Mouse (Mus musculus) forebrain, embryonic 13.5 days (tissue): ENCODE measurements around the gene Nrxn2. TPM values are rescaled to one million over a fixed set of nuclear protein-coding genes. Genes with fewer than 3 reads are reported as not detected.
A peak's percentile ranks its signal among the peaks of the same experiment; 100 is the strongest.

ENCODE experiments used
- ATAC-seq: fragments of 200-750 bp; cut with Nextera tagmentation; 2 replicates; pipeline ENCODE4 v1.8.0; 2017
- H3K27ac ChIP-seq: fragments of 300-500 bp; sonication (generic); 2 replicates; pipeline ENCODE4 v1.5.1; 2015; ENCODE audit warnings: inconsistent platforms, mild to moderate bottlenecking, moderate library complexity
- H3K27me3 ChIP-seq: fragments of 300-500 bp; sonication (generic); 2 replicates; pipeline ENCODE4 v1.6.1; 2015; ENCODE audit warnings: mild to moderate bottlenecking, inconsistent platforms
- H3K36me3 ChIP-seq: fragments of 300-500 bp; sonication (generic); 2 replicates; pipeline ENCODE4 v1.6.1; 2015; ENCODE audit warnings: mild to moderate bottlenecking, inconsistent platforms; ENCODE audit not compliant: poor library complexity, severe bottlenecking
- H3K4me1 ChIP-seq: fragments of 300-500 bp; sonication (generic); 2 replicates; pipeline ENCODE4 v1.6.1; 2015; ENCODE audit warnings: inconsistent platforms
- H3K4me2 ChIP-seq: fragments of 300-500 bp; sonication (generic); 2 replicates; pipeline ENCODE4 v1.6.1; 2015; ENCODE audit warnings: inconsistent platforms, mild to moderate bottlenecking, moderate library complexity
- H3K4me3 ChIP-seq: fragments of 300-500 bp; sonication (generic); 2 replicates; pipeline ENCODE4 v1.5.1; 2015; ENCODE audit warnings: mild to moderate bottlenecking, inconsistent platforms
- H3K9ac ChIP-seq: fragments of 300-500 bp; sonication (generic); 2 replicates; pipeline ENCODE4 v1.6.1; 2015; ENCODE audit warnings: mild to moderate bottlenecking, inconsistent platforms
- H3K9me3 ChIP-seq: fragments of 300-500 bp; sonication (generic); replicated peaks from 2 replicates; pipeline ENCODE4 v1.6.1; 2016; ENCODE audit warnings: inconsistent platforms
- WGBS: fragments of 180-500 bp; shearing (Covaris S2); methylation state at CpG from one replicate; pipeline ENCODE4 v1.1.7; 2015; 5-methylcytosine and 5-hydroxymethylcytosine counted together
- polyA plus RNA-seq: library from polyadenylated mRNA; unstranded; fragments of >200 nt; fragmentation: Nextera tagmentation; extraction: Ambion mirVana; gene quantifications from 2 replicates; pipeline ENCODE4 v1.2.1, GENCODE M21; 2015

Nrxn2 gene
- polyA plus RNA-seq, 1 experiment from 2014 or later, result 16.9 TPM

DNA sequence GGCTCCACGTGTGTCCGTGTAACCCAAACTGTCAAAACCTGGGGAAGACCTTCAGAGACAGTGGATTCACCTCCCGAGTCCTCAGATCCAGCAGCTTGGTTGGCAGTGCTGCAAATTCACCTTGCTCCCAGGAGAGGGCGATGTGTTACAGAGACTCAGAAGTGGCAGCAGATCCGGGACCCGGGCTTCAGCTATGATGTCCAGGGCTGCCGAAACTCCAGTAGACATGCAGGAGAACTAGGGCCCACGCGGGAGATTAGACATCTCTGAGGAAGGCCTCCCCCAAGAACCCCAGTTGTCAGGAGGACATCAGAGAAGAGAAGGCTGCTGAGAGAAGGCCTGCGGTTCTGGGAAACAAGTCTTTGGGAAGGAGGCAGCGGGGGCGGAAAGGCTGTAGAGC lies 73.6 kb downstream of the Nrxn2 start:
- Histone ChIP-seq H3K9me3 (no peaks in the 10 kb centered on the region), H3K27ac (peak overlapping the region; percentile 31; the same call in 1 of the 2 replicates), H3K4me2 (no peak overlapping the region), H3K36me3 (no peaks in the 10 kb centered on the region), H3K4me3 (no peak overlapping the region), H3K4me1 (peaks cover 25% of the 10 kb centered on the region), H3K27me3 (peaks cover 6% of the 10 kb centered on the region; the same call in 1 of the 2 replicates), H3K9ac (no peak overlapping the region)
- 20% methylated on average over 12 of the region's 12 CpGs for WGBS
- no peak for ATAC-seq

DNA sequence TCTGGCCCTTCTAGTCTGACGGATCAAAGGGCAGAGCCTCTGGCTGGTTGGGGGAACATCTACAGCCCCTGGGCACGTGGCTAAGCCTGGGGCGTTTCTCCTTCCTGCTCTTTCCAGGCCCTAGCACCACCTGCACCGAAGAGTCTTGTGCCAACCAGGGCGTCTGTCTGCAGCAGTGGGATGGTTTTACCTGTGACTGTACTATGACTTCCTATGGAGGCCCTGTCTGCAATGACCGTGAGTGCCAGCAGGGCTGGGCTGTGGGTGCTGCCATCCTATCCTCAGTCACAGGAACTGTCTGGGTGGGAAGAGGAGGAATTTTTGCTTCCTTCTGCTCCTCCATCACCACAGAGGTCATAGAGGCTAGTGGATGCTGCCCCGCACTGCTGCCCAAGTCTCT lies 74.7 kb downstream of the Nrxn2 start:
- H3K9me3 ChIP-seq, result no peaks in the 10 kb centered on the region
- no peak overlapping the region for H3K9ac ChIP-seq
- H3K27ac ChIP-seq, result no peak overlapping the region
- H3K4me3 ChIP-seq, result no peak overlapping the region
- peaks cover 29% of the 10 kb centered on the region for H3K4me1 ChIP-seq
- peaks cover 6% of the 10 kb centered on the region; the same call in 1 of the 2 replicates for H3K27me3 ChIP-seq
- H3K36me3 ChIP-seq, result no peaks in the 10 kb centered on the region
- no peak overlapping the region for H3K4me2 ChIP-seq
- no peak for ATAC-seq
- 84% methylated on average over 7 of the region's 7 CpGs for WGBS

DNA sequence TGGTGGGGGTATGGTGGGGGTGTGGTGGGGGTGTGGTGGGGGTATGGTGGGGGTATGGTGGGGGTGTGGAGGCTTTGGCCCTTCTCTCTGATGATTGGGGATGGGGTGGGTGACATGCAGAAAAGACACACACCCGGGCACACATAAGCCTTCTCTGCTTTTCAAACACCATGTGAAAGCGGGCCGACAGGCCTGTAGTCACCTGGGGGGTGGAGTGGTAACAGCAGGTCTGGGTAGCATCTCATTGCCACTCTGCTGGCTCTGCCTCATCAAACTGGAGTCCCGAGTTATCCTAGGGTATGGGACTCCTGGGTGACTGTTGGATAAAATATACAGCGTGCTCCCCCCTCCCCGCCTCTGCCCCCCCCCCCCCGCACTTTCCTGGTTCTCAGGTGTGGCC lies 75.5 kb downstream of the Nrxn2 start:
- no peaks in the 10 kb centered on the region for H3K9me3 ChIP-seq
- no peak overlapping the region for H3K4me2 ChIP-seq
- no peak overlapping the region for H3K27ac ChIP-seq
- no peak for ATAC-seq
- H3K4me3 ChIP-seq, result no peak overlapping the region
- 75% methylated on average over 7 of the region's 7 CpGs for WGBS
- no peak overlapping the region for H3K9ac ChIP-seq
- peaks cover 37% of the 10 kb centered on the region for H3K4me1 ChIP-seq
- peaks cover 7% of the 10 kb centered on the region; the same call in 1 of the 2 replicates for H3K27me3 ChIP-seq
- no peaks in the 10 kb centered on the region for H3K36me3 ChIP-seq

DNA sequence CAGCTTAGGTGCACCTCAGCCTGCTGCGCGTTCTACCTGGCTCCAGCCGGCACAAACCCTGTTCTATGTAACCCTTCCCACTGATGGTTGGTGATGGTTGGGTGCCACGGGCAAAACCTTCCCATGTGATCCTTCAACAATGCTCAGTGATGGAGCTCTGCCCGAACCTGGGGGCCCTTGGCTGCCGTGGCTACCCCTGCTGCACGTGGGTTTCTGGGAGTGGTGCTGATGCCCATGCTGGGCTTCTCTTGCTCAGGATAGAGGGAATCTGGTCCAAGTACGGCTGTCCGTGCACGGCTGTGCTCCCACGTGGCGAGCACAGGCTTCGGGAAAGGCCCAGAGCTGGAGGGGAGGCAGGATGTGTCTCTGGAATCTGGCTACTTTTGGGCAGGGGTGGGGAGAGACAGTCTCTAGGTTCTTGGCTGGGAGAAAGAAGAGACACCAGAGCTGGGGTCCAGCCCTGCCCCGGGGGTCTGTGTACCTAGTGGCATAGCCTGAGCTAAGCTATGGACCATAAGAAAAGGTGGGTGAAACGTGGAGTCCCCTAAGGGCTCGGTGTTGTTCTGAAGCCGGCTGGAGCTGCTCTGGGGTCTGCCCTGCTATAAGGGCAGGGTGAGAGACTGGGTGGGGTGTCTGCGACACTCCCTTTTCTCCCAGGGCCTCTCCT lies 76.1 kb downstream of the Nrxn2 start:
- no peak for ATAC-seq
- no peak overlapping the region for H3K4me3 ChIP-seq
- H3K9ac ChIP-seq, result peak overlapping the region; percentile 34; the same call in 1 of the 2 replicates
- H3K27me3 ChIP-seq, result peaks cover 12% of the 10 kb centered on the region
- H3K4me1 ChIP-seq, result peaks cover 40% of the 10 kb centered on the region
- no peak overlapping the region for H3K4me2 ChIP-seq
- WGBS, result 74% methylated on average over 18 of the region's 18 CpGs
- no peak overlapping the region for H3K27ac ChIP-seq
- no peaks in the 10 kb centered on the region for H3K36me3 ChIP-seq
- no peaks in the 10 kb centered on the region for H3K9me3 ChIP-seq

DNA sequence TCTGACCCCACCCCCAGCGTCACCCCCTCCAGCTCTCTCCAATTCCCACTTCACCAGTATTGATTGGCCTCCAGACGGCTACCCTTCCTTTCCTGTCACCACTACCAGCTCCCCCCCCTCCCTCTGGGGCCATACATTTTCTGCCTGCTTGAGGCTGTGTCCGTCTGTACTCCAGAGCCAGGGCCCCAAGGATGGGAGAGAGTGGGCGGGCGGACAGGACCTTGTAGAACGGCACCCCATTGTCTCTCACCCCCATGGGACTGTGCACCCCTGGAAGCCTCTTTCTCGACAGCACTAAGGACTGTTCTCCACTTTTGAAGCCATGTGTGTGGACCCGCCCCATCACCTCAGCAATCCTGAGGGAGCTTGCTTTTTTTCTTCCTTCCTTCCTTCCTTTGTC lies 77.2 kb downstream of the Nrxn2 start:
- ATAC-seq, result no peak
- 35% methylated on average over 8 of the region's 8 CpGs for WGBS
- Histone ChIP-seq H3K9ac (no peak overlapping the region; the same call in 1 of the 2 replicates), H3K27me3 (peaks cover 9% of the 10 kb centered on the region), H3K4me3 (no peak overlapping the region), H3K27ac (no peak overlapping the region; the same call in 1 of the 2 replicates), H3K4me1 (peaks cover 51% of the 10 kb centered on the region), H3K4me2 (no peak overlapping the region), H3K9me3 (no peaks in the 10 kb centered on the region), H3K36me3 (no peaks in the 10 kb centered on the region)

DNA sequence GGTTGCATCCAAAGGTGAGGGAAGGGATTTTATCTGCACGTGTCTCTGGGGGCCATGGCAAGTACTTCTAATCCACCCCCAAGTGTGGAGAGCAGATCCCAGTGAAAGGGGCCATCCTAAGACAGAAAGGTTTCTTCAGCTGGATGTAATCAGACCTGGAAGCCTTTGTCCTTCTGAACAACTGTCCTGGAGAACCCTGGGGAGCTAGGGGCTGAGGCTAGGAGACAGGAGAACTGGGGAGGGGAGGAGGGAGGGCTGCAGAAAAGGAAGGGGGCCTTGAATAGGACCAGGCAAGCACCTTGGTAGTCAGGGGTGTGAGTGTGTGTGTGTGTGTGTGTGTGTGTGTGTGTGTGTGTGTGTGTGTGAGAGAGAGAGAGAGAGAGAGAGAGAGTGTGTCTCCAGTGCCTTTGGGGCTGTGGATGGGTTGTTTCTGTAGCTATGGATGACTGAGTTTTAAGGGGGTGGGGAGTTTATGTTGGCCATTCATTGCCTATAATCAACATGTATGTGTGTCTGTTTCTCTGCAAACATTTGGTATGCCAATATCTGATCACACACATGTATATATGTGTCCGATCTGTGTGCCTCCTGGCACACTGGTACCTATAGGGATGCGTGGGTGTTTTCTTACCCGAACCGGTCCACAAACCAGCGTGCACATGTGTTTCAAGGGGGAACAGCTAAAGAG lies 78.1 kb downstream of the Nrxn2 start:
- WGBS, result 9% methylated on average over 6 of the region's 6 CpGs
- H3K27me3 ChIP-seq, result peaks cover 7% of the 10 kb centered on the region; the same call in 1 of the 2 replicates
- peaks cover 60% of the 10 kb centered on the region for H3K4me1 ChIP-seq
- H3K4me2 ChIP-seq, result peak overlapping the region; percentile 96
- no peaks in the 10 kb centered on the region for H3K9me3 ChIP-seq
- peak overlapping the region; percentile 97 for H3K9ac ChIP-seq
- H3K4me3 ChIP-seq, result peak overlapping the region; percentile 81
- peak overlapping the region; percentile 89; the same call in 1 of the 2 replicates for H3K27ac ChIP-seq
- peak; percentile 19; the same call in 1 of the 2 replicates for ATAC-seq
- no peaks in the 10 kb centered on the region for H3K36me3 ChIP-seq

DNA sequence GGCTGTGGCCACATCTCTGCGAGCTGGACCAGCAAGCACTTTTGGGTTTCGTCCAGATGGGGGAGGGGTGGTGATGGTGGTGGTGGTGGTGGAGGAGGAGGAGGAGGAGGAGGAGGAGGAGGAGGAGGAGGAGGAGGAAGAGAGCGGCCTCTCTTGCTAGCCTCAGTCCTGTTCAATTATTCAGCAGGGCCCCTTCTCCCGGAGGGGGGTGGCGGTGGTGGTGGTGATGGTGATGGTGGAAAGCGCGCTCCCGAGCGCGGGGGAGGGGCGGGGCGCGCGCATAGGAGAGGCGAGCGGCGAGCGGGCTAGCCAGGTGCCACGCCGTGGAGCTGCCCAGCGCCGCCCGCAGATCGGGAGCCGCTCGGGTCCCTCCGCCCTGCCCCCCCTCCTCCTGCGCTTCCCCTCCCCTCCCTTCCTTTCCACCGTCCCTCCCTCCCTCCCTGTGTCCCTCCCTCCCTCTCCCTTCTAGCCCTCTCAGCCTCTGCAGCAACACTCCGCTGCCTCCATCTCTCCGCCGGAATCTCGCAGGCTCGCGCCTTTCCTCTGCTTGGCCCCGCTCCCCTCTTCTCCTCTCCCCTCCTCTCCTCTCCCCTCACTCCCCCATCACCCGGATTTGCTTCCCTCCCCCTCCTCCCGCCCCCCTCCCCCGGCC lies 78.7 kb downstream of the Nrxn2 start:
- H3K4me1 ChIP-seq, result peaks cover 64% of the 10 kb centered on the region
- peak overlapping the region; percentile 89 for H3K27ac ChIP-seq
- H3K4me2 ChIP-seq, result peak overlapping the region; percentile 96
- ATAC-seq, result peak; percentile 69
- no peaks in the 10 kb centered on the region for H3K36me3 ChIP-seq
- peaks cover 7% of the 10 kb centered on the region; the same call in 1 of the 2 replicates for H3K27me3 ChIP-seq
- H3K4me3 ChIP-seq, result peak overlapping the region; percentile 81
- H3K9me3 ChIP-seq, result no peaks in the 10 kb centered on the region
- 0% methylated on average over 3 of the region's 39 CpGs for WGBS
- H3K9ac ChIP-seq, result peak overlapping the region; percentile 97

DNA sequence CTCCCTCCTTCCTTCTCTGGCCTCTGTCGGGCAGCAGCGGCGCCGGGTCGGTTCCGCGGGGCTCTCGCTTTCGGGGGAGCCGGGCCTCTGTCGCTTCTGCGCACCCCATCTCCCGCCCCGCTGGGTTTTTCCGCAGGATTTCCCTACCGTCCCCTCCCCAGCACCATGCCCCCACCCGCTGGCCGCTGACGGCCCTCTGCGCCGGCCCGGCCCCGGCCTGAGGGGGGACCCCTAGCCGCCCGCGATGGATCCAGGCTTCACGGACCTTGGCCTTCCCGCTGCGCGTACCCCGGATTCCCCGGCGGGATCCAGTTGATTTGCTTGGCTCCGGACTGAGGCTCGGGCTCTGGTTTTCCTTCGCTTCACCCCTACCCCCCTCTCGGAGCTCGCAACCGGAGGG lies 79.3 kb downstream of the Nrxn2 start:
- H3K27me3 ChIP-seq, result peaks cover 7% of the 10 kb centered on the region; the same call in 1 of the 2 replicates
- peak overlapping the region; percentile 97 for H3K9ac ChIP-seq
- no peaks in the 10 kb centered on the region for H3K9me3 ChIP-seq
- H3K27ac ChIP-seq, result peak overlapping the region; percentile 89
- H3K36me3 ChIP-seq, result no peaks in the 10 kb centered on the region
- H3K4me2 ChIP-seq, result peak overlapping the region; percentile 96
- ATAC-seq, result peak; percentile 19
- under 1% methylated on average over 34 of the region's 39 CpGs for WGBS
- peak overlapping the region; percentile 81 for H3K4me3 ChIP-seq
- H3K4me1 ChIP-seq, result peaks cover 64% of the 10 kb centered on the region

DNA sequence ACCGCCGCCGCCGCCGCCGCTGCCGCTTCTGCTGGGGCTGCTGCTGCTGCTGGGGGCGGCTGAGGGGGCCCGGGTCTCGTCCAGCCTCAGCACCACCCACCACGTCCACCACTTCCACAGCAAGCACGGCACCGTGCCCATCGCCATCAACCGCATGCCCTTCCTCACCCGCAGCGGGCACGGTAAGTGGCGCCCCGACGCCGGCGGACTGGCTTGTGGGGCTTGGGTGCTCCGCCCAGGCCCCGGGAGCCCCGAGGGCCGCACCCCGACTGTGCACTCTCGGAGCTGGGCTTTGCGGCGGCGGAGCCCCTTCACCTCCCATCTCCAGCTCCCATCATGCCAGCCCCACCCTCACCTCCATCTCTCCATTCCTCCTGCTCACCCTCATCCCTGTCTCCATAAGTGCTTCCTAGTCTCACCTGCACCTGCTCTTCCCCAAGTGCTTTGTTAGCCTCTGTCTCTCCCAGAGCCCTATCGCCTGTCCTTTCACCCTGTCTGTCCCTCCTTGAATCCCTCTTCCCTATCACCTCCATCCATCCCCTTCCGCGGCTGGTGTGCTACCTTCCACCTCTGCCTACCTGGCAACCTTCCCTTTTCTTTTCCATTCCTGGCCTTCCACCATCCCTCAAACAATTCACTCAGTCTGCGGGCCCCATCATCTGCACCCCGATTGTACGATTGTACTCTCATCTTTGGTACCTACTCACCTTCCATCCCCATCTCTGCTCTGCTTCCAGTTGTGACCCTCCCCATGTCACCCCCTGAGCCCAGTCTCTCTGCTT lies 80.0 kb downstream of the Nrxn2 start:
- WGBS, result 5% methylated on average over 28 of the region's 38 CpGs
- Histone ChIP-seq H3K27ac (peak overlapping the region; percentile 89), H3K9me3 (no peaks in the 10 kb centered on the region), H3K9ac (peak overlapping the region; percentile 97), H3K4me3 (peak overlapping the region; percentile 81), H3K4me2 (peak overlapping the region; percentile 96), H3K27me3 (peaks cover 7% of the 10 kb centered on the region; the same call in 1 of the 2 replicates), H3K36me3 (no peaks in the 10 kb centered on the region), H3K4me1 (peaks cover 72% of the 10 kb centered on the region)
- ATAC-seq, result no peak

DNA sequence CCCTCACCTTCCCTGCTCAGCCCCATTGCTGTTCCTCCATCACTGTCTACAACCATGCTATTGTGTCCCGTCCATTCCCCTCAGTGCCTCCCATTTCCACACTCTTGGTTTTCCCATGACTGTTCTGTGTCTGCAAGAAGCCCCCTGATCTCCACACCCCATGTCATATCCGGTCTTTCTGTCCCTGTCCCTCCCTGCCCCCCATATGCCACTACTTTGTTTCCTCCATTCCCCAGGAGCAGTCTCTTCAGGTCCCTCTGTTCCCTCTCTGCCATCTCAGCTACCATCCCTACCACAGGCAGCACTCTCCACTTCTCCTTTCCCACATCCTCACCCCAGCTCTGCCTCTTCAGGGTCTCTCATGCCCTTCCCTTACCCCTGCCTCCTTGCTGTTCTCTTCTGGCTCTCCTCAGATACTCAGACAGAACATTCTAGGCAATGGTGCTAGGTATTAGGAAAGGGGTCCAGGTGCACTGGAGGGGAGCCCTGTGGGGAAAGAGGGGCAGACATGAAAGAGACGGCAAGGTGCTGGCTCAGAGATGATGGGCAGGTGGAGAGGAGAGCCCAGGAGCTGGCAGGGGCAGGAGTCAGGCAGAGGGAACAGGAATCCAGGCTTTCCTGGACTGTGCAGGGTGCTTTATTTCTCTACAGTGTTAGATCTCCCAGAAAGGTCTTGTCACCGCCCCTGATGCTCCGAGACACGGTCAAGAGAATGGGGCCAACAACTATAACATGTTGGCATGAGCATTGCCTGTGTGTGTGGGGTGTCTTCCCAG lies 81.5 kb downstream of the Nrxn2 start:
- ATAC-seq, result no peak
- peaks cover 87% of the 10 kb centered on the region for H3K4me1 ChIP-seq
- H3K9ac ChIP-seq, result peak overlapping the region; percentile 97
- no peaks in the 10 kb centered on the region for H3K9me3 ChIP-seq
- peak overlapping the region; percentile 89 for H3K27ac ChIP-seq
- H3K4me2 ChIP-seq, result peak overlapping the region; percentile 96
- H3K4me3 ChIP-seq, result peak overlapping the region; percentile 81
- peaks cover 6% of the 10 kb centered on the region for H3K36me3 ChIP-seq
- H3K27me3 ChIP-seq, result peaks cover 7% of the 10 kb centered on the region; the same call in 1 of the 2 replicates
- WGBS, result 55% methylated on average over 6 of the region's 6 CpGs

DNA sequence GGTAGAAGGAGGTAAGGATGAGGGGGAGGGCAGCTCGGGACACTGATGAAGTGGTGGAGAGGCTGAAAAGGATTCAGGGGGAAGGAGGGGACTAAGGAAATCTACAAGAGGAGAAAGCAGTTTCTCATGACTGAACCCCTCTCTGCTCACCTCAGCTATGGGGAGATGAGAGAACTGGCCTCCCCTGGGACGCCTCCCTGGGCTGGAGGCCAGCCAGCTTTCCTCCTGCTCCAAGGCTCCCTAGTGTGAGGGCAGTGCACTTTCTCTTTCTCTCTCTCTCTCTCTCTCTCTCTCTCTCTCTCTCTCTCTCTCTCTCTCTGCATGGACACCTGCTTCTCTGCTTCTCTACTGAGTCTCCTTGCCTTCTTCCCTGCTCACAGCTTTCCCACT lies 82.1 kb downstream of the Nrxn2 start:
- H3K27me3 ChIP-seq, result peaks cover 7% of the 10 kb centered on the region; the same call in 1 of the 2 replicates
- peak overlapping the region; percentile 89; the same call in 1 of the 2 replicates for H3K27ac ChIP-seq
- H3K4me2 ChIP-seq, result peak overlapping the region; percentile 96
- peaks cover 88% of the 10 kb centered on the region for H3K4me1 ChIP-seq
- H3K4me3 ChIP-seq, result peak overlapping the region; percentile 81
- 16% methylated on average over 2 of the region's 2 CpGs for WGBS
- H3K36me3 ChIP-seq, result peaks cover 12% of the 10 kb centered on the region
- no peak for ATAC-seq
- peak overlapping the region; percentile 97 for H3K9ac ChIP-seq
- H3K9me3 ChIP-seq, result no peaks in the 10 kb centered on the region
